ENCODE assay signal across 9 mouse cellular contexts in genomic region chr9:70011537-70012407, GRCm38 (mm10). TPM values are rescaled to one million over a fixed set of nuclear protein-coding genes. Genes with fewer than 3 reads are reported as not detected.
DNase-seq lines count a peak whose midpoint lies in the region; ATAC-seq and TF ChIP-seq lines count a peak whose summit lies in the region.
"Had no signal": no experiment of that assay in that cellular context is flagged by ENCODE, and none has a peak within 500 bp of the region (broad histone marks: within the 10 kb centered on the region; RNA-seq: fewer than 3 reads in every experiment).

No protein-coding gene starts in this region.

- peak overlapping the region; percentile 97 for H3K4me3 ChIP-seq in kidney, adult 2 months (ENCODE audit: insufficient read depth, low read depth, low read length)
- H3K4me3 ChIP-seq in cortical plate, adult 2 months (ENCODE audit: insufficient read depth, low read length), result peak overlapping the region; percentile 84
- peak overlapping the region; percentile 84 for H3K4me3 ChIP-seq in hindbrain, embryonic 14.5 days (replicated peaks; ENCODE audit: low read length)
- peak overlapping the region; percentile 67 for H3K4me3 ChIP-seq in midbrain, embryonic 13.5 days (replicated peaks)

- TF ChIP-seq CTCF in kidney, adult 2 months (conservative IDR thresholded peaks at IDR 0.05; ENCODE audit: insufficient read depth, insufficient read length, low read depth, low read length), result no peak
- TF ChIP-seq CTCF in cortical plate, adult 2 months (IDR thresholded peaks at IDR 0.05; ENCODE audit: extremely low read depth, insufficient read depth, low read length), result no peak

- H3K9ac ChIP-seq in hindbrain, embryonic 14.5 days, result peak overlapping the region; percentile 91
- H3K9ac ChIP-seq in midbrain, embryonic 13.5 days (replicated peaks), result peak overlapping the region; percentile 55

- H3K27me3 ChIP-seq in kidney, adult 2 months (replicated peaks; ENCODE audit: control insufficient read depth, insufficient read depth, low read length), result no peaks in the 10 kb centered on the region
- H3K27me3 ChIP-seq in hindbrain, embryonic 14.5 days (ENCODE audit: control insufficient read depth, insufficient read depth, low read length), result no peaks in the 10 kb centered on the region
- no peaks in the 10 kb centered on the region for H3K27me3 ChIP-seq in midbrain, embryonic 13.5 days

- 0 out of 2 replicates have a peak, but pooled peaks have one; percentile 2 for ATAC-seq in hindbrain, embryonic 14.5 days (ENCODE audit: low FRiP score)
- peak; percentile 38 for ATAC-seq in midbrain, embryonic 13.5 days
- ATAC-seq in megakaryocyte progenitor cell, adult 5-6 weeks (replicated peaks; ENCODE audit: poor library complexity), result no peak

- peaks cover 6% of the 10 kb centered on the region for H3K36me3 ChIP-seq in kidney, adult 2 months (ENCODE audit: control insufficient read depth, insufficient read depth, low read length)
- H3K36me3 ChIP-seq in hindbrain, embryonic 14.5 days (replicated peaks; ENCODE audit: control insufficient read depth, insufficient read depth), result peaks cover 50% of the 10 kb centered on the region
- H3K36me3 ChIP-seq in midbrain, embryonic 13.5 days, result peaks cover 33% of the 10 kb centered on the region

- DNase-seq in kidney, adult 2 months, result no peak
- no peak for DNase-seq in kidney, adult 9 months
- no peak for DNase-seq in hindbrain, embryonic 14.5 days (ENCODE audit: low spot score)
- DNase-seq in thymus, adult 18-20 months, result no peak
- DNase-seq in frontal cortex, postnatal 25 days (ENCODE audit: low spot score in 2 of 2), result no peak

- H3K27ac ChIP-seq in kidney, adult 2 months (ENCODE audit: insufficient read depth, low read depth, low read length), result peak overlapping the region; percentile 72
- H3K27ac ChIP-seq in cortical plate, adult 2 months (ENCODE audit: insufficient read depth, low read length), result no peak overlapping the region
- peak overlapping the region; percentile 94 for H3K27ac ChIP-seq in hindbrain, embryonic 14.5 days
- peak overlapping the region; percentile 90 for H3K27ac ChIP-seq in midbrain, embryonic 13.5 days

- WGBS in kidney, adult 2 months, result 45% methylated on average over 14 of the region's 14 CpGs
- WGBS in hindbrain, embryonic 14.5 days, result 66% methylated on average over 14 of the region's 14 CpGs
- WGBS in midbrain, embryonic 13.5 days, result 66% methylated on average over 14 of the region's 14 CpGs

- H3K9me3 ChIP-seq in hindbrain, embryonic 14.5 days (ENCODE audit: control insufficient read depth, low read length), result no peaks in the 10 kb centered on the region
- no peaks in the 10 kb centered on the region for H3K9me3 ChIP-seq in midbrain, embryonic 13.5 days

- TF ChIP-seq POLR2A in kidney, adult 2 months (IDR thresholded peaks at IDR 0.05; ENCODE audit: low read depth, low read length), result no peak
- TF ChIP-seq POLR2A in cortical plate, adult 2 months (IDR thresholded peaks at IDR 0.05; ENCODE audit: extremely low read depth, insufficient read depth, low read length), result no peak

- peaks cover 6% of the 10 kb centered on the region; the same call in 1 of the 2 replicates for H3K4me1 ChIP-seq in kidney, adult 2 months (ENCODE audit: control insufficient read depth, insufficient read depth, low read length)
- H3K4me1 ChIP-seq in cortical plate, adult 2 months (ENCODE audit: control insufficient read depth, insufficient read depth, low read length), result peaks cover 2% of the 10 kb centered on the region
- peaks cover 10% of the 10 kb centered on the region for H3K4me1 ChIP-seq in hindbrain, embryonic 14.5 days (replicated peaks; ENCODE audit: control insufficient read depth, insufficient read depth, low read length)
- peaks cover 22% of the 10 kb centered on the region for H3K4me1 ChIP-seq in midbrain, embryonic 13.5 days (replicated peaks)

- H3K4me2 ChIP-seq in hindbrain, embryonic 14.5 days (replicated peaks), result peak overlapping the region; percentile 91
- peak overlapping the region; percentile 76 for H3K4me2 ChIP-seq in midbrain, embryonic 13.5 days (replicated peaks)

RNA-seq across cellular contexts. Expression of gene Gtf2a2, which starts 0.6 kb away (rescaled TPM):
- polyA plus RNA-seq in kidney, adult 2 months (2012; rRNA removed), result 18.4 and 19.6 TPM in 2 replicates
- polyA plus RNA-seq in cortical plate, adult 2 months (2012; rRNA removed), result 65.7 and 69.4 TPM in 2 replicates
- polyA plus RNA-seq in hindbrain, embryonic 14.5 days (2014; fragmentation: Nextera tagmentation; extraction: Ambion mirVana), result 192 and 227 TPM in 2 replicates
- 201 and 205 TPM in 2 replicates for polyA plus RNA-seq in midbrain, embryonic 13.5 days (2015; fragmentation: Nextera tagmentation; extraction: Ambion mirVana)
- total RNA-seq in megakaryocyte progenitor cell, adult 5-6 weeks (2015), result 124 and 134 TPM in 2 replicates
- total RNA-seq in megakaryocyte progenitor cell, adult 5-6 weeks (2017), result 114 and 115 TPM in 2 replicates

RNA-seq across cellular contexts. Expression of gene Bnip2, which starts 22.5 kb away (rescaled TPM):
- 16.9 and 19.0 TPM in 2 replicates for polyA plus RNA-seq in kidney, adult 2 months (2012; rRNA removed)
- 43.9 and 45.0 TPM in 2 replicates for polyA plus RNA-seq in cortical plate, adult 2 months (2012; rRNA removed)
- 72.3 and 79.1 TPM in 2 replicates for polyA plus RNA-seq in hindbrain, embryonic 14.5 days (2014; fragmentation: Nextera tagmentation; extraction: Ambion mirVana)
- 97.5 and 101 TPM in 2 replicates for polyA plus RNA-seq in midbrain, embryonic 13.5 days (2015; fragmentation: Nextera tagmentation; extraction: Ambion mirVana)
- 86.9 and 95.9 TPM in 2 replicates for total RNA-seq in megakaryocyte progenitor cell, adult 5-6 weeks (2015)
- 133 and 153 TPM in 2 replicates for total RNA-seq in megakaryocyte progenitor cell, adult 5-6 weeks (2017)

RNA-seq across cellular contexts. Expression of gene Gcnt3, which starts 26.1 kb away (rescaled TPM):
- polyA plus RNA-seq in kidney, adult 2 months (2012; rRNA removed), result 0.30 and 0.31 TPM in 2 replicates
- polyA plus RNA-seq in cortical plate, adult 2 months (2012; rRNA removed), result not detected in 2 replicates
- polyA plus RNA-seq in hindbrain, embryonic 14.5 days (2014; fragmentation: Nextera tagmentation; extraction: Ambion mirVana), result 0.04 TPM in 1 of 2 replicates, not detected in the other
- polyA plus RNA-seq in midbrain, embryonic 13.5 days (2015; fragmentation: Nextera tagmentation; extraction: Ambion mirVana), result not detected in 2 replicates
- not detected in 2 replicates for total RNA-seq in megakaryocyte progenitor cell, adult 5-6 weeks (2015)
- not detected in 2 replicates for total RNA-seq in megakaryocyte progenitor cell, adult 5-6 weeks (2017)
- total RNA-seq: gastrocnemius, adult 8-10 months had no signal
